Mouse (Mus musculus) ES-Bruce4 (cell line): ENCODE measurements around the gene Barhl1.

Source experiments
- CTCF ChIP-seq: IDR thresholded peaks from one replicate; pipeline ENCODE4 v1.8.1; 2011; ENCODE audit warnings: low read depth, low read length
- EP300 ChIP-seq: IDR thresholded peaks from 2 replicates; pipeline ENCODE4 v1.6.1; 2011; ENCODE audit warnings: low read depth, low read length; ENCODE audit not compliant: insufficient read depth
- POLR2A ChIP-seq: IDR thresholded peaks from one replicate; pipeline ENCODE4 v1.8.1; 2011; ENCODE audit warnings: low read length; ENCODE audit not compliant: insufficient read depth

DNA sequence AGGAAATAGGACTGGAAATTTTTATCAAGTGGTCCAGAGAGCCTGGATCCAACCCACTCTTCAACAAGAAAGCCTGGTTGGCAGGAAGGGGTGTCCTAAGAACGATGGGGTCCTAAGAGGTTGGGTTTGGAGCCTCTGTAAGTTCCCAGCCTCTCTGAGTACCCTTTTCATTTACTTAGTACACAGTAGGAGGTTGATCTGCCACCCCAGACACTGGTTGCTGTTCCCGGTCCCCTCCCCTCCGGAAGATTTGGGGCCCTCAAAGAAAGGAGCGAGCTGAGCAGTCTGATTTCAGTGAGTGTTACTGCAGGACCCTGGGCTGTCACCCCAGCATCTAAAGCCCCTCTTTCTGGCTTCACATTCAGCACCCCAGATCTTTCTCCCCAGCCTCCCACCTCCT is 2.5 kb upstream of the Barhl1 start:
- TF ChIP-seq CTCF (no peak), POLR2A (no peak), EP300 (no peak)
